Mouse (Mus musculus): ENCODE measurements around the gene Psmb9. TPM values are rescaled to one million over a fixed set of nuclear protein-coding genes. Genes with fewer than 3 reads are reported as not detected.

Gene Psmb9
- polyA plus RNA-seq, 1 experiment from 2014 or later, result 1.2 TPM

GRCm38 (mm10) chr17:34217216-34217928 is 29.8 kb upstream of the Psmb9 start:
- no peak overlapping the region for H3K9ac ChIP-seq
- no peak overlapping the region for H3K4me3 ChIP-seq
- H3K27ac ChIP-seq (replicated peaks), result no peak overlapping the region
- H3K36me3 ChIP-seq, result no peaks in the 10 kb centered on the region
- H3K9me3 ChIP-seq, result no peaks in the 10 kb centered on the region; the same call in 1 of the 2 replicates
- no peaks in the 10 kb centered on the region for H3K4me1 ChIP-seq (replicated peaks)
- H3K4me2 ChIP-seq, result no peak overlapping the region
- WGBS, result 91% methylated on average over 8 of the region's 8 CpGs
- ATAC-seq (ENCODE audit: low read depth), result no peak
- peaks cover 36% of the 10 kb centered on the region for H3K27me3 ChIP-seq

GRCm38 (mm10) chr17:34215176-34215575 is 27.6 kb upstream of the Psmb9 start:
- 85% methylated on average over 12 of the region's 12 CpGs for WGBS
- Histone ChIP-seq H3K4me2 (no peak overlapping the region), H3K4me3 (no peak overlapping the region), H3K27me3 (peaks cover 58% of the 10 kb centered on the region), H3K4me1 (replicated peaks) (no peaks in the 10 kb centered on the region), H3K36me3 (no peaks in the 10 kb centered on the region), H3K9ac (no peak overlapping the region), H3K9me3 (no peaks in the 10 kb centered on the region; the same call in 1 of the 2 replicates), H3K27ac (replicated peaks) (no peak overlapping the region)
- ATAC-seq (ENCODE audit: low read depth), result no peak

DNA sequence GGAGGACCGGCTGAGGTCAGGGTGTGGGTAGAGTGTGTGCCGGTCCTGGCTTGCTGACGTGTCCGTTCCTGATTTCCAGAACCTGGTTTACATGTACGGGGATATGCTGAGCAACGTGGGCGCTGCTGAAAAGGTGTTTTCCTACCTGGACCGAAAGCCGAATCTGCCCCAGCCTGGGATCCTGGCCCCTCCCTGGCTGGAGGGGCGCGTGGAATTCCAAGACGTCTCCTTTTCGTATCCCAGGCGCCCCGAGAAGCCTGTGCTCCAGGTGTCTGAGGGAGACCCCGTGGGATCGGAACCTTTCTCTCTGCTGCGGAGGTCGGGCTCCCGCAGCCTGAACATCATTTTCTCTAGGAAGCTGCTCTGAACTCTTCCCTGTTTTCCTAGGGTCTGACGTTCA is 26.4 kb upstream of the Psmb9 start:
- Histone ChIP-seq H3K9me3 (no peaks in the 10 kb centered on the region; the same call in 1 of the 2 replicates), H3K9ac (no peak overlapping the region), H3K4me1 (replicated peaks) (no peaks in the 10 kb centered on the region), H3K4me2 (no peak overlapping the region), H3K27ac (replicated peaks) (no peak overlapping the region), H3K4me3 (no peak overlapping the region), H3K27me3 (peaks cover 68% of the 10 kb centered on the region), H3K36me3 (no peaks in the 10 kb centered on the region)
- no peak for ATAC-seq (ENCODE audit: low read depth)
- 41% methylated on average over 21 of the region's 21 CpGs for WGBS

- Histone ChIP-seq H3K4me1 (replicated peaks) (no peaks in the 10 kb centered on the region), H3K36me3 (no peaks in the 10 kb centered on the region), H3K4me3 (no peak overlapping the region), H3K4me2 (no peak overlapping the region), H3K27me3 (peaks cover 82% of the 10 kb centered on the region), H3K27ac (replicated peaks) (no peak overlapping the region), H3K9me3 (no peaks in the 10 kb centered on the region), H3K9ac (0 out of 2 replicates have a peak overlapping the region, but pooled peaks have one; percentile 31)
- 20% methylated on average over 23 of the region's 23 CpGs for WGBS
- ATAC-seq (ENCODE audit: low read depth), result no peak
Measured at GRCm38 (mm10) chr17:34211746-34212365, 24.3 kb upstream of the Psmb9 start.

DNA sequence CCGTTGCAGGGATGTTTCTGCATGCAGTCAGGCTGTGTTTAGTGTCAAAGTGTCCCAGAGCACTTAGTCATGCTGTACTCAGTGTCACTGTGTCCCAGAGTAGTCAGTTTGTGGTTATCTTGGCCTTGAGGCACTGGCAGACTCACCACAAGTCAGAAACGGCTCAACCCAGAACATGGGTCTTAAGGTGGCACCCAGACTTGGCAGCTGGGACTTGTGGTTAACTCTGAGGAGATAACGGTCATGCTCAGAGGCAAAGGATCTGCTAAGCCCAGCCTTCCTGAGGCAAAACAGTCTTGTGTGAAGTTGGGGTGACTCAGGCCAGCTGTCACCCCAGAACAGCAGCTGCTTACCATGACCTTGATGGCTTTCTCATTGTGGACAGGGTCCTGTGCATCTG is 23.0 kb upstream of the Psmb9 start:
- 76% methylated on average over 3 of the region's 3 CpGs for WGBS
- no peak overlapping the region for H3K4me3 ChIP-seq
- no peak overlapping the region for H3K27ac ChIP-seq (replicated peaks)
- H3K4me1 ChIP-seq (replicated peaks), result no peaks in the 10 kb centered on the region; the same call in 1 of the 2 replicates
- no peaks in the 10 kb centered on the region for H3K9me3 ChIP-seq
- H3K36me3 ChIP-seq, result no peaks in the 10 kb centered on the region
- H3K4me2 ChIP-seq, result no peak overlapping the region
- no peak overlapping the region for H3K9ac ChIP-seq
- ATAC-seq (ENCODE audit: low read depth), result no peak
- peaks cover 91% of the 10 kb centered on the region for H3K27me3 ChIP-seq

DNA sequence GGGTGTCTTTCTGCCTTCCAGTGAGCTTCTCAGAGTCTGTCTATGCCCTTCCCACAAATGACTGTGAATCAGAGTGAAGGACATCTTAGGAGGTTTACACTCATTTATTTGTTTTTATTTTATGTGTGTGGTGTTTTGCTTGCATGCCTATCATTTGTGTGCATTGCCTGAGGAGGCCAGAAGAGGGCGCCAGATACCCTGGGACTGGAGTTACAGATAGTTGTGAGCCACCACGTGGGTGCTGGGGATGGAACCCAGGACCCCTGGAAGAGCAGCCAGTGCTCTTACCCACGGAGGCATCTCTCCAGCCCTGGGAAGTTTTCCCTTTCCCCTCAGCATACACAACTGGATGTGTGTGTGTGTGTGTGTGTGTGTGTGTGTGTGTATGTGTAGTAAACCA is 22.1 kb upstream of the Psmb9 start:
- ATAC-seq (ENCODE audit: low read depth), result no peak
- peaks cover 91% of the 10 kb centered on the region for H3K27me3 ChIP-seq

GRCm38 (mm10) chr17:34208421-34208820 is 20.9 kb upstream of the Psmb9 start:
- Histone ChIP-seq H3K4me3 (no peak overlapping the region), H3K4me2 (no peak overlapping the region), H3K27ac (replicated peaks) (no peak overlapping the region), H3K36me3 (no peaks in the 10 kb centered on the region), H3K9me3 (no peaks in the 10 kb centered on the region), H3K4me1 (replicated peaks) (peaks cover 11% of the 10 kb centered on the region), H3K27me3 (peaks cover 86% of the 10 kb centered on the region), H3K9ac (no peak overlapping the region)
- WGBS, result 27% methylated on average over 10 of the region's 10 CpGs
- no peak for ATAC-seq (ENCODE audit: low read depth)

More for the DNA sequence above, 22.1 kb upstream of the Psmb9 start:
- Histone ChIP-seq H3K4me2 (no peak overlapping the region), H3K27ac (replicated peaks) (no peak overlapping the region), H3K36me3 (no peaks in the 10 kb centered on the region), H3K9me3 (no peaks in the 10 kb centered on the region), H3K4me3 (no peak overlapping the region), H3K9ac (no peak overlapping the region), H3K4me1 (replicated peaks) (peaks cover 9% of the 10 kb centered on the region)
- 46% methylated on average over 3 of the region's 3 CpGs for WGBS

GRCm38 (mm10) chr17:34207866-34208265 is 20.3 kb upstream of the Psmb9 start:
- no peak overlapping the region for H3K27ac ChIP-seq (replicated peaks)
- H3K4me1 ChIP-seq (replicated peaks), result peaks cover 11% of the 10 kb centered on the region
- WGBS, result 97% methylated on average over 9 of the region's 9 CpGs
- H3K27me3 ChIP-seq, result peaks cover 86% of the 10 kb centered on the region
- ATAC-seq (ENCODE audit: low read depth), result no peak
- H3K4me2 ChIP-seq, result no peak overlapping the region
- H3K9ac ChIP-seq, result no peak overlapping the region
- H3K36me3 ChIP-seq, result no peaks in the 10 kb centered on the region
- H3K9me3 ChIP-seq, result no peaks in the 10 kb centered on the region
- no peak overlapping the region for H3K4me3 ChIP-seq

- ATAC-seq (ENCODE audit: low read depth), result no peak
- peaks cover 11% of the 10 kb centered on the region for H3K4me1 ChIP-seq (replicated peaks)
- no peak overlapping the region for H3K9ac ChIP-seq
- peaks cover 83% of the 10 kb centered on the region for H3K27me3 ChIP-seq
- H3K36me3 ChIP-seq, result no peaks in the 10 kb centered on the region
- H3K9me3 ChIP-seq, result no peaks in the 10 kb centered on the region
- no peak overlapping the region for H3K4me3 ChIP-seq
- WGBS, result 66% methylated on average over 3 of the region's 3 CpGs
- no peak overlapping the region for H3K27ac ChIP-seq (replicated peaks)
- H3K4me2 ChIP-seq, result no peak overlapping the region
Measured at GRCm38 (mm10) chr17:34207456-34207855, 19.9 kb upstream of the Psmb9 start.

DNA sequence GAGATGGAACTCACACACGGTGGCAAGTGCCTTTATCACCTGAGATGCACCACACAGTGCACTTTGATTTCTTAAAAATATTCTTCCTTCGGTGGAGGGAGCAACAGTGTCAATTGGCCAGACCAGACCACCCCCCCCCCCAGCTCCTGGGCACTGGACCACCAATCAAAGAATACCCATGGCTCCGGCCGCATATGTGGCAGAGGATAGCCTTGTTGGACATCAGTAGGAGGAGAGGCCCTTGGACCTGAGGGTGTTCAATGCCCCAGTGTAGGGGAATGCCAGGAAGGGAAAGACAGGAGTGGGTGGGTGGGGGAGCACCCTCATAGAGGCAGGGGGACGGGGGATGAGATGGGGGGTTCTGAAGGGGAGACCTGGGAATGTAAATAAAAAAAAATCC is 19.2 kb upstream of the Psmb9 start:
- WGBS, result 85% methylated on average over 5 of the region's 5 CpGs
- no peak overlapping the region for H3K4me3 ChIP-seq
- H3K27me3 ChIP-seq, result peaks cover 78% of the 10 kb centered on the region
- peaks cover 11% of the 10 kb centered on the region for H3K4me1 ChIP-seq (replicated peaks)
- no peak overlapping the region for H3K9ac ChIP-seq
- ATAC-seq (ENCODE audit: low read depth), result no peak
- H3K36me3 ChIP-seq, result no peaks in the 10 kb centered on the region
- no peaks in the 10 kb centered on the region for H3K9me3 ChIP-seq
- no peak overlapping the region for H3K4me2 ChIP-seq
- H3K27ac ChIP-seq (replicated peaks), result no peak overlapping the region

DNA sequence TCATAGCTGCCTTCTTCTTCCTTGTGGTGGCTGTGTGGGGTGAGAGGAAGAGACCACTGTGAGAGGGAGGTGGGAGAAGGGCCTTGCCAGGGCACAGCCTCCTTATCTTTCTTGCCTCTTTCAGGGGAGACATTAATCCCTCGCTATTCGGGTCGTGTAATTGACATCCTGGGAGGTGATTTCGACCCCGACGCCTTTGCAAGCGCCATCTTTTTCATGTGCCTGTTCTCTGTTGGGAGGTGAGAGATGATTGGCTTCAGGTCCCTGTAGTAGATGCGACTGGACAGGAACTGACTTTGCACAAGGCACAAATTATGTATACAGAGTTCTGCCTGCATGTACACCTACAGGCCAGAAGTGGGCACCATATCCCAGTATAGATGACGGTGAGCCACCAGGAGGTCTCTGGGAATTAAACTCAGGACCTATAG is 18.2 kb upstream of the Psmb9 start:
- Histone ChIP-seq H3K9ac (no peak overlapping the region), H3K4me3 (no peak overlapping the region), H3K27ac (replicated peaks) (no peak overlapping the region), H3K27me3 (peaks cover 78% of the 10 kb centered on the region), H3K4me1 (replicated peaks) (peaks cover 11% of the 10 kb centered on the region), H3K4me2 (peak overlapping the region; percentile 85; the same call in 1 of the 2 replicates), H3K9me3 (no peaks in the 10 kb centered on the region), H3K36me3 (no peaks in the 10 kb centered on the region)
- 22% methylated on average over 9 of the region's 9 CpGs for WGBS
- no peak for ATAC-seq (ENCODE audit: low read depth)

- H3K4me1 ChIP-seq (replicated peaks), result peaks cover 11% of the 10 kb centered on the region
- H3K9ac ChIP-seq, result peak overlapping the region; percentile 72
- 0 out of 2 replicates have a peak, but pooled peaks have one; percentile 17 for ATAC-seq (ENCODE audit: low read depth)
- H3K4me3 ChIP-seq, result peak overlapping the region; percentile 60
- no peaks in the 10 kb centered on the region for H3K9me3 ChIP-seq
- peak overlapping the region; percentile 85 for H3K4me2 ChIP-seq
- WGBS, result 13% methylated on average over 18 of the region's 18 CpGs
- H3K36me3 ChIP-seq, result no peaks in the 10 kb centered on the region
- H3K27ac ChIP-seq (replicated peaks), result no peak overlapping the region
- peaks cover 77% of the 10 kb centered on the region for H3K27me3 ChIP-seq
Measured at GRCm38 (mm10) chr17:34205021-34205745, 17.6 kb upstream of the Psmb9 start.

Data from neural tube, embryonic 13.5 days (tissue).